Mouse (Mus musculus): ENCODE results near the gene March8. TPM values are rescaled to one million over a fixed set of nuclear protein-coding genes. Genes with fewer than 3 reads are reported as not detected.

Gene March8
- polyA plus RNA-seq, 1 experiment from 2014 or later = 42.0 TPM

DNA sequence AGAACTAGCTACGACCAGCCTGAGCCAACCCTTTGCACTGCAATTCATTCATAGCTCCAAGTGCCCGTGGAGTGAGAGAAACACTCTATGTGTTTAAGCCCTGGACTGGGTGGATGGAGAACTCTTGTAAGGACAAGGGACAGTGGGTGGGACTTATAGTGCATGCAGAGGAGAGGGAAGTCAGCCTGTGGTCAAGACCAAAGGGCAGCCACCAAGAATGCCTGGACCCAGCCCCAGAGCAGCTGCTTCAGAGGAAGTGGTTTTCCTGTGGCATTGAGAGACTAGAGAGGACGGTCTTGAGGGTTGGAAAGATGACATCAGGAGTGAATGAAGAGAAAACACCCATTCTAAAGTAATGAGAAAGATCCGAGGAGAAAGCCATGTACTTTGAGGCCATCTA, 118.0 kb downstream of the March8 start:
- H3K27me3 ChIP-seq (ENCODE audit: insufficient read depth, poor library complexity, severe bottlenecking) = peaks cover 27% of the 10 kb centered on the region
- DNase-seq (ENCODE audit: low spot score) = no peak
- peaks cover 11% of the 10 kb centered on the region for H3K4me1 ChIP-seq (replicated peaks)
- no peaks in the 10 kb centered on the region for H3K9me3 ChIP-seq
- H3K4me3 ChIP-seq = no peak overlapping the region
- H3K36me3 ChIP-seq = no peaks in the 10 kb centered on the region
- 79% methylated on average over 4 of the region's 4 CpGs for WGBS
- H3K27ac ChIP-seq = no peak overlapping the region

DNA sequence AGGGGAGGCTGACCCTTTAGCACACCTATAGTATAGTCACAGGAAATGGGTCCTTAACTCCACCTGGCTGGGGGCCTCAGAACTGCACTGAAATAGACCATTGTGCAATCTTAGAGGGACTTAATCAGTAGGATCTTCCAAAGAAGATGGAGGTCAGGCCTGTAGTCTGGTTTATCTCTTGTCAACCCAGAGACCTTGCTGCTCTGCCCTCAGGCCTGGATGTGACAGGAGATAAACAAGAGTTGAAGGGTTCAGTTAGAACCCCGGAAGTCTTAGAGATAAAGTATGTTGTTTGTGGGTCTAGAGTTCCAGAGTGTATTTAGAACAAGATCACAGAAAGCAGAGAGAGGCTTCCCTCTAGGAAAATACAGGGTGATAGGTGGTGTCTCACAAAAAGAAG, 118.7 kb downstream of the March8 start:
- H3K9me3 ChIP-seq = no peaks in the 10 kb centered on the region
- DNase-seq (ENCODE audit: low spot score) = no peak
- WGBS = 92% methylated on average over 1 of the region's 1 CpGs
- no peak overlapping the region for H3K4me3 ChIP-seq
- H3K27ac ChIP-seq = no peak overlapping the region
- peaks cover 34% of the 10 kb centered on the region for H3K27me3 ChIP-seq (ENCODE audit: insufficient read depth, poor library complexity, severe bottlenecking)
- H3K4me1 ChIP-seq (replicated peaks) = peaks cover 15% of the 10 kb centered on the region
- H3K36me3 ChIP-seq = no peaks in the 10 kb centered on the region

GRCm38 (mm10) chr6:116458728-116459127, 120.9 kb downstream of the March8 start:
- DNase-seq (ENCODE audit: low spot score) = no peak
- H3K9me3 ChIP-seq = no peaks in the 10 kb centered on the region
- H3K27me3 ChIP-seq (ENCODE audit: insufficient read depth, poor library complexity, severe bottlenecking) = peaks cover 41% of the 10 kb centered on the region
- H3K4me1 ChIP-seq (replicated peaks) = peaks cover 15% of the 10 kb centered on the region
- H3K36me3 ChIP-seq = no peaks in the 10 kb centered on the region
- H3K27ac ChIP-seq = no peak overlapping the region
- WGBS = 84% methylated on average over 4 of the region's 4 CpGs
- no peak overlapping the region for H3K4me3 ChIP-seq

Other genes with a start within 250 kb of the March8 start
- gene Tmcc1, start 144.5 kb upstream of the March8 start, polyA plus RNA-seq (2016; fragmentation: Nextera tagmentation; extraction: Ambion mirVana) = 16.7 and 17.9 TPM in 2 replicates
- gene Washc2, start 130.0 kb upstream of the March8 start, polyA plus RNA-seq (2016; fragmentation: Nextera tagmentation; extraction: Ambion mirVana) = 52.9 and 54.9 TPM in 2 replicates
- 7.4 TPM in 2 replicates for gene Zfand4, start 73.8 kb upstream of the March8 start, polyA plus RNA-seq (2016; fragmentation: Nextera tagmentation; extraction: Ambion mirVana)
- 1.1 and 1.6 TPM in 2 replicates for gene Alox5, start 123.2 kb downstream of the March8 start, polyA plus RNA-seq (2016; fragmentation: Nextera tagmentation; extraction: Ambion mirVana)
- gene Olfr211, start 151.1 kb downstream of the March8 start, polyA plus RNA-seq (2016; fragmentation: Nextera tagmentation; extraction: Ambion mirVana) = not detected in 2 replicates
- not detected in 2 replicates for gene Olfr212, start 168.5 kb downstream of the March8 start, polyA plus RNA-seq (2016; fragmentation: Nextera tagmentation; extraction: Ambion mirVana)
- not detected in 2 replicates for gene Olfr213, start 200.4 kb downstream of the March8 start, polyA plus RNA-seq (2016; fragmentation: Nextera tagmentation; extraction: Ambion mirVana)
- 0.81 and 0.94 TPM in 2 replicates for gene Gm5580, start 213.1 kb downstream of the March8 start, polyA plus RNA-seq (2016; fragmentation: Nextera tagmentation; extraction: Ambion mirVana)
- gene Olfr214, start 216.2 kb downstream of the March8 start, polyA plus RNA-seq (2016; fragmentation: Nextera tagmentation; extraction: Ambion mirVana) = not detected in 2 replicates
- not detected in 2 replicates for gene Olfr215, start 246.2 kb downstream of the March8 start, polyA plus RNA-seq (2016; fragmentation: Nextera tagmentation; extraction: Ambion mirVana)